Mouse (Mus musculus) layer of hippocampus, postnatal 36 days (tissue): ENCODE data around the gene Ap1s1. TPM values are rescaled to one million over a fixed set of nuclear protein-coding genes. Genes with fewer than 3 reads are reported as not detected.

Experiments
- DNase-seq, 2 experiments: peaks; one replicate each; pipeline ENCODE4 v3.0.0; 2022
- total RNA-seq, 2 experiments: library from RNA; stranded (reverse); gene quantifications; 2 replicates each; pipeline ENCODE4 v1.2.3; 2021

Ap1s1 gene
- 100 to 1,000 TPM; 286 to 323 TPM for total RNA-seq

GRCm38 (mm10) chr5:137045402-137046323, at the start of gene Ap1s1:
Gene Ap1s1 (minus strand): TSS chr5:137046135.
- DNase-seq = peak; percentile 99

GRCm38 (mm10) chr5:137095135-137095534, 49.2 kb upstream of the Ap1s1 start:
- DNase-seq = no peak

- no peak for DNase-seq
Measured at GRCm38 (mm10) chr5:137093720-137094119, 47.8 kb upstream of the Ap1s1 start.

GRCm38 (mm10) chr5:137091560-137091959, 45.6 kb upstream of the Ap1s1 start:
- no peak for DNase-seq

DNA sequence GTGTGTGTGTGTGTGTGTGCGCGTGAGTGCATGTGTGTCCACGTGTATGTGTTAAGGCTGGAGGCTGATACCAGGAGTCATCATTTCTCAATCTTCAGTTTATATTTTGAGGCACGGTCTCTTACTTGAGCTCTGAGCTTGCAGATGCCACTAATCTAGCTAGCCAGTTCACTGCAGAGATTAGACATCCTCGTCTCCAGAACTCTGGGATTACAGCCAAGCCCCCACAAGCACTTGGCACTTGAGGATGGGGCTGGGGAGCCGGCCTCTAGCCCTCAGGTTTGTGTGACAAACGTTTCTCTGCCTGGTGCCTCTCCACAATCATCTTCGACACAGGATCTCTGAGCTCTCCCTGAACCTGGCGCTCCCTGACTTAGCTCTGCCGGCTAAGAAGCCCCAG, 44.9 kb upstream of the Ap1s1 start:
- DNase-seq = no peak

- DNase-seq = no peak
Measured at GRCm38 (mm10) chr5:137087410-137087809, 41.5 kb upstream of the Ap1s1 start.

GRCm38 (mm10) chr5:137085731-137086130, 39.8 kb upstream of the Ap1s1 start:
- DNase-seq = no peak

- DNase-seq = no peak
Measured at GRCm38 (mm10) chr5:137085021-137085420, 39.1 kb upstream of the Ap1s1 start.

- DNase-seq = no peak
Measured at GRCm38 (mm10) chr5:137083051-137083450, 37.1 kb upstream of the Ap1s1 start.

- DNase-seq = no peak
Measured at GRCm38 (mm10) chr5:137079849-137080248, 33.9 kb upstream of the Ap1s1 start.

DNA sequence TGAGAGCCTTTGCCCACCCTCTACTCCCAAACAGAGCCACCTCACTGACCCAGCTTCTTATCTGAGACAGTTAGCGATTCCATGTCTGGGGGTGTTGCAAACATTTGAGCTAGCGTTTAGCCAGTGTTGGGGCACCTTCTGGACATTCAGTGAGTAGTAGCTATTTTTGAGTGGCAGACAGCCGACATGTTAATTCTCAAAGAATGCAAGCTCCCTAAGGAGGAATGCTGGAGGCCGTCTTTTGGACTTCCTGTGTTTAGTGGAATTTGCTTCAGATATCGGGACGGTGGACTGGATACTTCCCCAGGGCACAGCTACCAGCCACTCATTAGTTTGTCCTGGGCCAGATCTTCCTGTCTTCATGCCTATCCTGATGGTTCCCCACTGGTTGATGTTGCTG, 32.7 kb upstream of the Ap1s1 start:
- no peak for DNase-seq

DNA sequence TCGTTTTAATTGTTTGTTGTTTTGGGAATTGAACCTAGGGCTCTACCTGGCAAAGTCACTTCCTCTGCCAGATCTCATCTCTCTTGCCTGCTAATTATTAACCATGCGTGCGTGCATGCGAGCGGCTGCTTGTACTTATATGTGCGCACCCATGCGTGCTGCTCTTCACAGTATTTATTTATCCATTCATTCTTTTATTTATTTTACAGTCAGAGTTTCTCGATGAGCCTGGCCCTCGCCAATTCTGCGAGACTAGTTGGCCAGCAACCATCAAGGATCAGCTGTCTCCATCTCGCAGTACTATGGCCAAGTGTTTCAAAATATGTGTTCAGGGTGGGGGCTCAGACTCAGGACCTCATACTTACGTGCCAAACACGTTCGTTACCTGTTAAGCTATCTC, 32.1 kb upstream of the Ap1s1 start:
- DNase-seq = no peak

GRCm38 (mm10) chr5:137077187-137077586, 31.3 kb upstream of the Ap1s1 start:
- DNase-seq = no peak

DNA sequence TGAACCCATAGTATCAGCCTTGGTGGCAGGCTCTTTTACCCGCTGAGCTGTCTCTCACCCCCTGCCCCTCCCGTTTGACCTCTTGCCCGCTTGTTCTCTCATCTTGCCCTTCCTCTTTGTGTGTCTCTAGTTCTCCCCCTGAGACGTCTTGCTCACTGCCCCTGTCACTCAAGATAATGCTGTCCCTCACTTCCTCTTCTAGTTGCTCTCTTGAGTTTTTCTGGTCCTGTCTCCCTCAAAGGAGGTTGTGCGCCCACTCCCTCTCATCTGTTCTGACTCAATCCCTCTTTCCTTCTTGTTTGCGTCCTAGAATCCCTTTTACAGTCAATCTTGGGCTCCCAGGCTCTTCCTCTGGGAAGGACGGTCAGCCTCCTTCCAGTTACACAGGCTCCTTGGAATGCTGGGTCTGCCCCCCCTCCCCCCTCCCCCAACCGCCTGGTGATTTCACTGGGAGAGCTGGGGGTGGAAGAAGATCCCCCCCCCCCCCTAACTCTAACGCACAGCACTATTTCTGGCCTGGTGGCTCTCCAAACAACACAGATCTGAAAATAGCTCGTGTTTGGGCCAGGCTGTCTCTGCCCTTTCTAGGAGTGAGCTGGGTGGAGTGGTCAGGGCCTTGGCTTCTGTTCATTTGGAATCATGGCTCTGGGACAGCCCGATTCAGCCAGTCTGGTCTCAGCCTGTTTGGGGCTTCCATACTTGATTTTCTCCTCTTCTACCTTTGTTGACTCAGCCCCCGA, 30.4 kb upstream of the Ap1s1 start:
- DNase-seq = no peak

- DNase-seq = no peak
Measured at GRCm38 (mm10) chr5:137075726-137076125, 29.8 kb upstream of the Ap1s1 start.

- DNase-seq = no peak
Measured at GRCm38 (mm10) chr5:137074191-137074651, 28.3 kb upstream of the Ap1s1 start.

DNA sequence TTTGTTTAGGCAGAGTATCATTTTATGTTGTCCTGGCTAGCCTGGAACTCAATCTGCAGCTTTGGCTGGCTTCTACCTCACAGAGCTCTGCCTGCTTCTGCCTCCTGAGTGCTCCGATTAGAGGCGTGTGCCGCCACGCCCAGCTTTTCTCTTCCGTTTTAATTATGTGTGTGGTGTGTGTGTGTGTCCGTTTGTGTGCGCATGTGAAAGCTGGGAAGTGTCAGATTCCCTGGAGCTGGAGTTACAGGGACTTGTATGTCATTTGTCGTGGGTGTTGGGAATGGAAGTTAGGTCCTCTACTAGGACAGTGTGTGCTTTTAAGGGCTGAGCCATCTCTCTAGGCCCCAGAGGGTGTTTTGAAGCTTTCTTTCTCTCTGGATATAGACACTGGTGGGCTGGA, 27.2 kb upstream of the Ap1s1 start:
- no peak for DNase-seq

- peak; percentile 25 to 40 for DNase-seq
Measured at GRCm38 (mm10) chr5:137072079-137072960, 26.4 kb upstream of the Ap1s1 start, which contains the start of gene Serpine1. Gene Serpine1 (minus strand): TSS chr5:137072268.

DNA sequence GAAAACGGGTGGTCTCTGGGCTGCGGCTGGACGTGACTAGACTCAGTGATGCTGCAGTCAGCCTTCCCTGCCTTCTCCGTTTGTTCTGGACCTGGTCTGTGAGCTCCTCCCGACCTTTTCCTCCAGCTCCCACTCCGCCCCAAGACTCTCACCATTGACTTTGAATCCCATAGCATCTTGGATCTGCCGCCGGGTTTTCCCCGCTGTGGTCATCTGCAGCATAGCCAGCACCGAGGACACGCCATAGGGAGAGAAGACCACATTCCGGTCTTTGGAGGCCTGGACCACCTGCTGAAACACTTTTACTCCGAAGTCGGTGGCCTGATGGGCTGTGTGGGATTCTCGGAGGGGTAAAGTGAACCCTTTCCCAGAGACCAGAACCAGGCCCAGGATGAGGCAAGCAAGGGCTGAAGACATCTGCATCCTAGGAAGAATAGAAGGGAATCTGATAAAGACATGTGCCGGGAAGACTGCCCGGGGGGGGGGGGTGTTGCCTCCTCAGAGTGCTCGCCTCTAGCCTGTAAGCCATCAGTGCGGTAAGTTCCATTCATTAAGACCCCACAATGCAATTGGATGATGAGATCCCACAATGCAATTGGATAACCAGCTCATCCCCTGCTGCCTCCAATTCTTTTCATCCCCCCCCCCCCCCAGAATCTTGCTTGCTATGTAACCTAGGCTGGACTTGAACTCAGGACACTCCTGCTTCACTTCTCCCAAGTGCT, 25.1 kb upstream of the Ap1s1 start:
- no peak for DNase-seq

DNA sequence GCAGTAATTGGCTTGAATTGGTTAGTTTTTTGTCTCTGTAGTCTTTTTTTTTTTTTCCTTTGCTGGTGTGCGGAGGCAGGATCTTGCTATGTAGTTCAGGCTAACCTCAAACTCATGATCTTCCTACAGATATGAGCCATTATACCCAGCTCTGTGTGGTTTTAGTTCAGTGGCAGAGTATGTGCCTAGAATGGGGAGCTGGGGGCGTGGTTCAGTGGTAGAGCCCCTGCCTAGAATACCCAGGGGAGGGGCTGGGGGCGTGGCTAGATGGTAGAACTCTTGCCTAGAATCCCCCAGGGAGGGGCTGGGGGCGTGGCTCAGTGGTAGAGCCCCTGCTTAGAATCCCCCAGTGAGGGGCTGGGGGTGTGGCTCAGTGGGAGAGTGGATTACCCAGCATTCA, 22.8 kb upstream of the Ap1s1 start:
- DNase-seq = no peak

- DNase-seq = no peak
Measured at GRCm38 (mm10) chr5:137065923-137066322, 20.0 kb upstream of the Ap1s1 start.

GRCm38 (mm10) chr5:137065454-137065853, 19.5 kb upstream of the Ap1s1 start:
- no peak for DNase-seq
